Mouse (Mus musculus): ENCODE results near the gene Phactr3.
A peak's percentile ranks its signal among the peaks of the same experiment; 100 is the strongest.

Gene Phactr3

DNA sequence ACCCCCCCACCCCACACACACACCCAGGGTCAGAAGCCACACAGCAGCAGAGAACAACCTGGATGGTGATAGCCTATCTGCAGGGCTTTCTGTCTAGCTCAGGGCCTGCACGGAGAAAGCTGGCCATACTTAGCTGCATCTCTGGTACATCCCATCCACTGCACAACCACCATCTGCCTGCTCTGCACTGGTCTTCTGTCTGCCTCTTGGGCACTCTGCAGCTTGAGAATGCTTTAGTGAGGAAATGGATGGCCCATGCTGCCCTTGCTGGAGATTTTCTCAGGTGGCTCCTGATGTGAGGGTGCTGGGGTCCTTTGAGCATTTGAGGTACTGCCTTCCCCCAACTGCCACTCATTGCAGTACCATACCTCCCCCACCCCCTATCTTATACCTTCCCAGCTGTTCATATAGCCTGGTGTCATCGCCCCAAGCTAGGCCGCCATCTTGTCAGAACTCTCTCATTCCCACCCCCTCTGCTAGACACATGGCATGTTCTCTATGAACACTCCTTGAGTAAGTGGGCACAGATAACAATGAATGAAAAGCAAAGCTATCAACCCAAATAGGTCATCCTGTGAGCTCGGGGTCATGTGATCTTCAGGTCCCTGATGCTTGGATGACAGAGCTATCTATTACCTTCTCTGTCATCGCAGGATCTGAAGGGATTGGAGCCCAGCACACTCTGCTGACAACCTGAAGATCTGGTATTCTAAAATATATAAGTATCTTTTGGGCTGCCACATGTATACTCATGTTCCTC, 13.0 kb downstream of the Phactr3 start:
- no peak for DNase-seq (ENCODE audit: extremely low read depth, insufficient read length, low spot score)

DNA sequence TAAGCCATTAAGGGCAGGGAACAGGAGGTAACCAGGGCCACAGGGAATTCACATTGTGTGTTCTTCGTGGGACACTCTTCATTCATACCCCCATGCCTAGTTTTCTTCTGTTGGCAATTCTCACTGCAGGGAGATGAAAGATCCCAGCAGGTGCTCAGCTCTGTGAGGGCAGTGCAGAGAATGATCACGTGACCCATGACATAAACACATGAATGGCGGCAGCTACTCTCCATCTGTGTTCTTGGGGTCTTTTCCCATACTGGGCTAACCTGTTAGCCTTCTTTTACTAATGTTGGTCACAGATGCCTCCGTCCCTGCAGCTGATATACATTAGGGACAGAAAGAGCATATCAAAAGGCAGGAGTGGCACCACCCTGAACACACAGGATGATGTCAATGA, 16.9 kb downstream of the Phactr3 start:
- no peak for DNase-seq (ENCODE audit: extremely low read depth, insufficient read length, low spot score)

DNA sequence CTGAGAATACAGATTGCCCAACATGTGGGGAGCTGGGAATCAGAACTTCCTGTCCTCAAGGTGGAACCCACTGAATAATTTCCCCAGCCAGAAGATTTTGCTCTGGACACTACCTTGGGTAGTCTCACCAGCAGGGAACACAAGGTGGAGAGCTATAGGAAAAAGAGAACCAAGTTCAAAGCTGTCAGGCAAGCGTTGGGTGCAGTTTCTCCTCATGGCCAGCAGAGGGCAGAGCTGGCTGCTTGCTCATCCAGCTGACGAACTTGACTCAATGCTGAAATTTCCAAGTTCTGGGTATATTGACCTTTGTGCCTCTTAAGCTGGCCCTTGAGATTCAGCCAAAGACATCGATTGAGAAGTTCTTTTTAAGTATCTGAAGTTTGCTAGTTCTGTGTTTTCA, 18.7 kb downstream of the Phactr3 start:
- DNase-seq (ENCODE audit: extremely low read depth, insufficient read length, low spot score), result no peak

DNA sequence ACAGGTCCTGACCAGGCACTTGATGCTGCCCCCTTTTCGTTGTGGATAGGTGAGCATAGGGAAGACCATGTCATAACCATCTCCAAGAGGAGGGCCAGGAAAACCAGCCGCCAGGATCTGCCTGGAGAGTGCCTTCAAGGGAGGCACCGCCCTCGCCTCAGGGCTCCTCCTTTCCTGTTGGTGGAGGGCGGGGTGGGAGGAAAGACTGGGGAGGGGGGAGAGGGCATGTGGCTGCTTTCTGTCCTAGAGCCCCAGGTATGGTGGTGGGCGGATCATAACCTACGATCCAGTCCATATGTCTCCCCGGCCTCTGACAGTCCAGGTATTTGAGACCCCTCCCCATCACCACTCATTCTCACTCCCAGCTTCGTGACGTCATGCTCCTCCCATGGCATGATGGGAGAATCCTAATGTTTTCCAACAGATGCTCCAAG, 22.7 kb downstream of the Phactr3 start:
- no peak for DNase-seq (ENCODE audit: extremely low read depth, insufficient read length, low spot score)

DNA sequence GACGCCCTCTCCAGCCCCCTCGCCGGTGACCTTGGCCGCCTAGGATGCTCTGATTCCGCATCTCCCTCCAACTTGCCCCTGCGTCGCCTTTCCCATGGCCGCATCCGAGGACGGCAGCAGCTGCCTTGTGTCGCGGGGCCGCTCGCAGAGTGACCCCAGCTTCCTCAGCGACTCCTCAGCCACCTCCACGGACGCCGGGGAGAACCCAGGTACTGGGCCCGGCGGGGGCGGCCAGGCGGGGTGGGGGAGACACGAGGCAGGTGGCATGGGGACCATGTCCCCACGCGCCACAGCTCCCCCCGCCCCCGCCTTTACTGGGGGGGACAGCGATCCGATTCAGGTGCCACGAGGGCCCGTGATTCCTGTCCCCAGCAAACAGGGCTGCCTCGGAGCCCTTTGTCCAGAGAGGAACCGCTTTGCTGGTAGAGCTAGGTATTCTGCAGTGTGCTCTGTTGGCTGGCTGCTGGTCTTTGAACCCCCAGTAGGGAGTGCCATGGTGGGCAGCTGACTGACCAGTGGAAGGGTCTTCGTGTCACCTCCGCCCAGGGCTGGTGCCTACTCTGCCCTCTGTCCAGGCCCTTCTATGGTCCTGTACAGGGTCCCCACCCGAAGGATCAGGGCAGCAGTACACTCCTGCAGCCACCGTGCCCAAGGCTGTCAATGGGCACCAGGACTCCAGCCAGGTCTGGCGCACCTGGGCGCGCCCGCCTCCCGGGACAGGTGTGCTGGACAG, 23.7 kb downstream of the Phactr3 start:
- no peak for DNase-seq (ENCODE audit: extremely low read depth, insufficient read length, low spot score)

DNA sequence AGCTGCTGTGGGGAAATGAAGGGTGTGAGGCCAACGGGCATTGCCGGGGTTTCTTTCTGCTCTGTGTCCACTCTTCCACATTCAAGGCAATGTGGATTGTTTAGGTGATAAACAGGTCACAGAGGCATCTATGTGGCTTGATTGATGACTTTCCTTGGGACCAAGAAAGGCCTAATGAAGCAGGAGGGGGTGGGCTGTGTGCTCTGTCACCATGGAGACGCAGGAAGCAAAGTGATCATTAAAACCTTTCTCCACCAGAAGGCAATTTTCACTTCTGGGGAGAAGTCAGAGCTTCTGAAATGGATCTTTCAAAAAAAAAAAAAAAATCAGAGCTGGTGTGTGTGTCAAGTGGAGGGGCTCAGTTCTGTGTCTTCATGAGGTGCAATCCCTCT, 24.2 kb downstream of the Phactr3 start:
- no peak for DNase-seq (ENCODE audit: extremely low read depth, insufficient read length, low spot score)

DNA sequence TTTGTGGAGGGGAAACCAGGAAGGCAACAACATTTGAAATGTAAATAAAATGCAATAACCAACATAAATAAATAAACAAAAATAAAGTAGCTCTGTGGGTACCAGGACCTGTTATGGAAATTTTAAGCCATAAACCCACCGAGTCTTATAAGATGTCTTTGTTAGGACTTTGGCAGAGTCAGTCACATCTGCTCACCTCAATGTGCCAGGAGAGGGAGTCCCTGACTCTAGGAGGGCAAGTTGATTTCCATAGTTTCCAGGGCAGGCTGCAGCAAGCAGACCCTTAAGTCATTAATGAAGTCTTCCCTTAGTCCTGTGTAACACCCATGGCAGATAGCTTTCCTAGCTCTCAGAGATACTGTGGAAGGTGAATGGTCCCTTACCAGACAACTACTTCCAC, 25.1 kb downstream of the Phactr3 start:
- DNase-seq (ENCODE audit: extremely low read depth, insufficient read length, low spot score), result no peak

DNA sequence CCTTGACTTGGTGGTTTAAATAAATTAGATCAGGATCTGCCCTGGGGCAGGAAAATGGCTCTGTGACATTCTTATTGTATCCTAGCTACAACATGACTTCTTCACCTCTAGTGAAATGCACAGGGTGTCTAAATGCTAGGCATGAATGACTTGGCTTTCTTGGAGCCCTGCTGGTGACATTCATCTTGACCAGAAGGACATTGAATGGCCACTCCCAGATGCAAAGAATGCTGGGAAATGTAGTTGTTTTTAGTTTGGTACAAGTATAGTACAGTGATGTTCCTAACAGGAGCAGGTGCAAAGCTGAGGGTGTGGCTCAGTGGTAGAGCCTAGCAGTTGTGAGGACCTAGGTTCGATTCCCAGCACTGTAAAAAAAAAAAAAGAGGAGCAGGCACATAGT, 30.5 kb downstream of the Phactr3 start:
- DNase-seq (ENCODE audit: extremely low read depth, insufficient read length, low spot score), result no peak

DNA sequence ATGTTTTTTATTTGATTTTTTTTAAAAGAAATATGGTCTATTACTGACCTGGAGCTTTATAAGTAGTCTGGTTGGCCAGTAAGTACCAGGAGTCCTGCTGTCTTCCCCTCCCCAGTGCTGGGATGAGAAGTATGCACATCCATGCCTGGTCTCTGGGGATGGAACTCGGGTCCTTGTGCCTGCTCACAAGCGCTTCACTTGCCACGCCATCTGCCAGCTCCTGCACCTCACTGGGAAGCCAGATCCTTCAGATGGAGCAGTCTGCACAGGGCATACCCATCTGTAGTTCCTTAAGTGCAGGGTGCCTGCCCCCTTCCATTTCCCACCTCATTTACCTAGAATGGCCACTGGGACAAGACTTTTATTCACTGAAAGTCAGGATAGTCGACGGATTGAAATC, 31.9 kb downstream of the Phactr3 start:
- DNase-seq (ENCODE audit: extremely low read depth, insufficient read length, low spot score), result no peak

DNA sequence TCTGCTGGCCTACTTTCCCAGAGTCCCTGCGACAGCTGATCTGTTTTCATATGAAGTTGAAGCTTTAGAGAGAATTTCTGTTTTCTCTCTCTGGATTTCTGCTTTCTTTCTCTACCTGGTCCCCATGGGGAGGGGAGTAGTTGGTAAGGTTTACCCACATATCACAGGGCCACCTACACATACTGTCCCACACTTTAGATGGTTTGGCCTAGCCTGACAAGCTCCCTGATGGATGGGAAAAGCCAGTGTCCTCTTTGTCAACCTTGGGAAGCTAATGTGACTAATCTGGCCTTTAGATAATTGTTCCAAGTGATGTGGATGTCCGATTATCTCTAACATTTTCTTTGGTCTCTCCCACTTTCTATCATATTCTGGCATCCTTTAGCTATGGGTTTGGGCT, 34.8 kb downstream of the Phactr3 start:
- no peak for DNase-seq (ENCODE audit: extremely low read depth, insufficient read length, low spot score)

DNA sequence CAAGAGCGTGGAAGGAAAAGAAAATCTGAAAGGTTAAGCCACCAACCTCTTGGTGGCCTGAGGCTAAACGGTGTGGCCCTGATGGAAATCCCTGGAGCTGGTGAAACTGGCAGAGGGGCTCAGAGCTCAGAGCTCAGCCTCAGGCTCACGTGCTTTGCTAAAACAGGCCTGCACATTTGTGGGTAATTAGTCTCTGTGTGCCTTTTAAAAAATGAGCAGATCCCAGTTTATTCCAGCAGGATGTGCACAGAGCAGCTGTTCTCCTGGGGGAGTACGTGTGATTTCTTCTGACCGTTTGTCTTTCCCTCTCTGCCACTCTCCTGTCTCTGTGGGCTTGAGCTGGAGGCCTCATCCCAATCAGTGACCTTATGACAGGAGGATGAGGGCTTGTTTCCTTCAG, 35.4 kb downstream of the Phactr3 start:
- DNase-seq (ENCODE audit: extremely low read depth, insufficient read length, low spot score), result no peak

DNA sequence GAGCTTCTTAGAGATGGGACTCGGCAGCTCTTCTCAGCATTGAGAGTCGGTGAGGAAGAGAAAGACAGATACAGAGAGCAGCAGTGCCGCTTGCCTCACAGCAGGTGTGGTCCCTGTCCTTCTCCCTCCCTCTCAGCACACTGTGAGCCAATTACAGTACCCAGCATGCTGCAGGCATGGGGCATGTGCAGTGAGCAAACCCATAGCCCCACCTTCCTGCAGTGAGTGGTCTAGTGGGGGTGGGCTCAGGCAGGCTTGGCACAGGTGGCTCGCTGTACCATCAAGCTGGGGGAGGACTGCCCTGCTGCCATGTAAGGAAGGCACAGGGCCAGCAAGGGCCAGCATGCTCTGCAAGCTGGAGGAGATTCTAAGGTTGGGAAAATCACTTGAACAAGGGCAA, 35.8 kb downstream of the Phactr3 start:
- no peak for DNase-seq (ENCODE audit: extremely low read depth, insufficient read length, low spot score)

DNA sequence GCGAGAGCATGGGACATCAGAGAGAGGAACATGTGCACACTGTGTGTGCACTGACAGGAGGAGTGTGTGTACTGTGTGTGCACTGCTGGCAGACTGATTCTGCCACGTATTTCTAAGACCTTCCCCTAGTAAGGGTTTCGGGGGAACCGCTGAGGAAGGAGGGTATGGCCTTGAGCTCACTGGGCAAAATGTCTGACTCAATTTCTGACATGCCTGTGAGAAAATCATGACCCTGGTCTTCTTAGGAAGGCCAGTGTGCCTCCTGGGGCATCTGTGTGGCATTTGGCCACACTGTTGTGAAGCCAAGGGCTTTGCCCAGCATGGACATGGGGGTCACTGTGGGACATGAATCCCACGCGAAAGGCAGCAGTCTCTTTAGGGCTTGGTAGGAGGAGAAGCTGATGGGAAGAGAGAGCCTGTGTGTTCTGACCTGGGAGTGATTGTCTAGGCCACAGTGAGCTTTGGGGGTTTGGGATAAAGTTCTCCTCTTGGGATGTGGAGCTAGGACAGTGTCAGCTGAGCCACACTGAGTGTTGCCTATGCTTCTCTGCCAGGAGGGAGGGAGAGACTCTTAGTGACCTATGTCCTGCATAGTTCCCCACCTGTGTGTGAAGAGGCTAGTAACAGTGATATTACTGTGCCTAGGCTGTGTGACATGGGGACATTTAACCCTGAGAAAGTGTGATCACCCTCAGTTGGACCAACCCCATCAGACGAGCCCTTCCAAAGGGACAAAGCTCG, 36.6 kb downstream of the Phactr3 start:
- DNase-seq (ENCODE audit: extremely low read depth, insufficient read length, low spot score), result no peak

DNA sequence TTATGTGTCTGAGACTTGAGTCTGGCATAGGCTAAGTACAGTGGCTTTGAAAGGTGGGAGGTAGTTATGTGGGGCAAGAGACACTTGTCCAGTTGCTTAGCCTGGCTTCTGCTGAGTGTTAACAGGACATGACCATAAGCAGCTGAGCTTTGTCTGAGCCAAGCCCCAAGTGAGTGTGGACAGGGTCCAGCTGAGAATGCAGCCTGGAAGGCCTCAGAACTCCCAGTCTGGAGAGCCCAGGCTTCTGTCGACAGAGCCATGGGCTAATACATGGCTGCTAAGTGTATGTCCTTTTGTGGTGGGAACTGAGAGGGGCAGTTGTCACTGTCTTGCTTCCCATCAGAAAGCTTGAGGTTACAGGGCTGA, 37.1 kb downstream of the Phactr3 start:
- no peak for DNase-seq (ENCODE audit: extremely low read depth, insufficient read length, low spot score)

DNA sequence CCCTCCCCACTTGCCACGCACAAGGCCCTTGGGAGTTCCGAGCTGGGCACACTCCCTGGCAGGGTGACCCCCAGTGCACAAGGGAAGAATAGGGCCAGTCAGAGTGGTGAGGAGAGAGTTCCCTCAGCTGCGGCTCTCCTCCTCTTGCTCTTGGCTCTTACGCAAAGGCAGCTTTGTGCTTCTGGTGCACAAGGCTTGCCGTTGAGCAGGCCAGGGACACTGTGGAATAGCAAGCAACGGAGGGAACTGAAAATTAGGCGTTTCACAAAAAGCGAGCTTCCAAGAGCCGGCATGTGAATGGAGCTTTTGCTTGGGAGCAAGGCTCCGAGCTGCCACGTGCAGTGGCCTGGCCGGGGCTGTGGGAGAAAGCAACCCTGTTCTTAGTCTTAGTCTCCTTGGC, 40.2 kb downstream of the Phactr3 start:
- DNase-seq (ENCODE audit: extremely low read depth, insufficient read length, low spot score), result no peak

DNA sequence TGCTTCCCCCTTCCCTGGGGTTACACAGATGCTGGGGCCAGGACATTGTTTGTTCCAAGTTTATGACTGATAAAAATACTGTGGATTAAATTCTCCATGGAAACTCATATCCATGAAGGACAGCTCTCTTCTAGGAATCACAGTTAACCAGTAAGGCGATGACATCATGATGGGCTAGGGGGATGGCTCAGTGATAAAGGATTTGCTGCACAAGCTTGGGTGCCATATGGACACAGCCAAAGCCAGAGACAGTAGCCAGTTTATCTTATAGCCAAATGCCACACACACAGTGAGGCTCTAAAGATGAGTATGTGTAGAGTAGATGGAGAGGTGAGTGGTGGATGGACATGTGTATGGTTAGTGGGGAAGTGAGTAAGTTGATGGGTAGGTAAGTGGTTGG, 45.2 kb downstream of the Phactr3 start:
- DNase-seq (ENCODE audit: extremely low read depth, insufficient read length, low spot score), result no peak

DNA sequence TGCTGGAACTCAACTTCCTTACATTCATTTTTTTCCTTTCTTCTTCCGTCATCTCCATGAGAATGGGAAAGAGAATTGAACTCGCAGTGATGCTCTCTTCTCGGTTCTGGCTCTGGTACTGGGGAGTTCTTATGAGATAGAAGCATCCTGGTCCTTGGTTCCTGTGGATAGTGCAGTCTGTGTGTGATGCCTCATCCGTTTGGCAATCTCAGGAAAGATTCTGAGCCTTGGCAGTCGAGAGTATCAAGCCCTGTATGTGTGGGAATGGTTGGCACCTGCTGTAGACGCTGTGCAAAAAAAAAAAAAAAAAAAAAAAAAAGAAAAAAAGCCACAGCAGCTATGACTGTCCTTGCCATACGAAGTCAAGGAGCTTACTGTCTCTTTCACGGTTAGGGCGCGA, 47.2 kb downstream of the Phactr3 start:
- DNase-seq (ENCODE audit: extremely low read depth, insufficient read length, low spot score), result no peak

DNA sequence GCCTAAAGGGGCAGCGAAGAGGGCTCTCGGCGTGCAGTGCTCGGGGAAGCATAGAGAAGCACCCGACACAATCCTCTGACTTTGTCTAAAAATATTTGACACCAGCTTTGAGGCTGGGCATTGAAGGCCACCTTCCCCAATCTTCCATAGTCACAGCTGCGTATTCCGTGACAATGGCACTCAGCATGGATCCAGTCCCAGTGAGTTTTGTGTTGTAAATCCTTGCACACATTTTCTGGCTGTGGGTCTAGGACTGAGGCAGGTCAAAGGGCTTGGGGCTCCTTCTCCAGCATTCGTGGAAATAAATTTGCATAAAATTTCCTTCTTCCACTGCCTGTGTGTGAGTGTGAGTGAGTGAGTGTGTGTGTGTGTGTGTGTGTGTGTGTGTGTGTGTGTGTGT, 51.2 kb downstream of the Phactr3 start:
- no peak for DNase-seq (ENCODE audit: extremely low read depth, insufficient read length, low spot score)

DNA sequence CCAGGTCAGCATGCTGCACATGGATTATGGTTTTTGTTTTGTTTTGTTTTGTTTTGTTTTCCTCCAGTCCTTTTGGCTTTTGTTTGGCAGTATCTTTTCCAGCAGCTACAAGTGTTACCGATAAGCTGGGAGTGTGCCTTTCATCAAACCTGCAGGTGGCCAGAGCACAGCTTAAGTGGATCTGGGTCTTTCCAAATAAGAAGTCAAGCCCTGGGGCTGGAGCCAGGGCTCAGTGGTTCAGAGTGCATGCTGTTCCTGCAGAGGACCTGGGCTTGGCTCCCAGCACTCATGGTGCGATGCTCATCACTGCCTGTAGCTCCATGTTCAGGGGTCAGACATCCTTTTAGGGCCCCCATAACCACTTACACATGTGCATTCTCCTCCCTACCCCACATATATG, 55.2 kb downstream of the Phactr3 start:
- DNase-seq (ENCODE audit: extremely low read depth, insufficient read length, low spot score), result no peak

DNA sequence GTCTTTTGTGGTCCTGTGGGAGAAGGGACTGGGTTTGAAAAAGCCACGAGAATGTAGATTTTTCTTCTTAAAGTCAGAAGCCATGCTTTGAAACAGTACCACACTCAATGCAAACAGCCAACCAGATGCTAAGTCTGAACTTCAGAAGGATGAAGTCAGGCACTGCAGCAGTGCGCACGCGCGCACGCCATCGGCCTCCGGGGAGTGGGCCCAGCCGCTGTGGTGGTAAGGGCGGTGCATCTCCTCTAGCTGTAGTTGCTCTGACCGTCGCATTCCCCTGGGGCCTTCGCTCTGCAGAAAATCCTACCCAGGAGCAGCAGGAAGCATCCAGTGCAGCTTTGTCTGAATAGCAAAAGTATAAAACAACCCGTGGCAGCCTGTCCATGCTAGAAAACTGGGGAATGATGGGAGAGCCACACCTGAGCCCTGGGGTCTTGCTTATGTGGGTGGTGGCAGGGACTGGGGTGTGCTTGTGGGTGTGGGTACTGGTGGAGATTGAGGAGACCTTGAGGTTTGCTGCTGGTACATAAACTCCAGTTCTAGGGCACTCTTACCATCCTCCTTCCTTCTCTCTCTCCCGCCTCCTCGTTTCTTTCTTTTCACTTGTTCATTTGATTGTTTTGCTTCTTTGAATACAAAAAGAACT, 56.6 kb downstream of the Phactr3 start:
- DNase-seq (ENCODE audit: extremely low read depth, insufficient read length, low spot score), result peak; percentile 9

DNA sequence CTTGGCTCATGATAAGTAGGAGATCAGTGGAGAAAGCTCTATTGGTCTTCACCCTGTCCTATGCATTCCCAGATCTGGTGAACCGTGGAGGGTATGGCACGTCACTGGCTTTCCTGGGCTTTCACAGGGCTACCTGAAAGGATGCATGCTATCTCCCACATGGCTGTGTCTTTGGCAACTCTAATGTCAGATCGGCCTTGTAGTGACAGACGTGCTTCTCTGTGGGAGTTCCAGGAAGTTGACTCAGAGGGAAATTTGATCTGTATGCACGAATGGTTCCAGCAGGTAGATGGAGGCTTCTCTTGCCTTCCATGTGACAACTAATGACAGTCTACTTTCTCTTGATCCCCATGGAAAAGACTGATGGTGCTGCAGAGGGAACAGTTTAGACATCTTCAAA, 65.5 kb downstream of the Phactr3 start:
- no peak for DNase-seq (ENCODE audit: extremely low read depth, insufficient read length, low spot score)
